Mouse (Mus musculus) embryonic facial prominence, embryonic 11.5 days (tissue): ENCODE measurements around the gene Slco3a1. TPM values are rescaled to one million over a fixed set of nuclear protein-coding genes. Genes with fewer than 3 reads are reported as not detected.
A peak's percentile ranks its signal among the peaks of the same experiment; 100 is the strongest.

ENCODE experiments used
- ATAC-seq: fragments of 200-750 bp; cut with Nextera tagmentation; replicated peaks from 2 replicates; pipeline ENCODE4 v1.8.0; 2017; ENCODE audit warnings: low read depth; ENCODE audit not compliant: insufficient number of reproducible peaks, low FRiP score, low TSS enrichment
- DNase-seq: peaks from one replicate; pipeline ENCODE4 v3.0.0-alpha.2; 2015; ENCODE audit warnings: low spot score
- H3K27ac ChIP-seq: fragments of 300-500 bp; sonication (generic); replicated peaks from 2 replicates; pipeline ENCODE4 v1.5.1; 2014; ENCODE audit warnings: mild to moderate bottlenecking, low read depth, low read length, control low read depth
- H3K27me3 ChIP-seq: fragments of 300-500 bp; sonication (generic); 2 replicates; pipeline ENCODE4 v1.6.1; 2014; ENCODE audit warnings: mild to moderate bottlenecking, low read length, moderate library complexity, mixed read lengths; ENCODE audit not compliant: control insufficient read depth, insufficient read depth
- H3K36me3 ChIP-seq: fragments of 300-500 bp; sonication (generic); replicated peaks from 2 replicates; pipeline ENCODE4 v1.6.1; 2014; ENCODE audit warnings: low read depth, mild to moderate bottlenecking, low read length, moderate library complexity, mixed read lengths; ENCODE audit not compliant: control insufficient read depth, insufficient read depth
- H3K4me1 ChIP-seq: fragments of 300-500 bp; sonication (generic); 2 replicates; pipeline ENCODE4 v1.6.1; 2014; ENCODE audit warnings: low read length, mixed read lengths; ENCODE audit not compliant: control insufficient read depth, insufficient read depth
- H3K4me2 ChIP-seq: fragments of 300-500 bp; sonication (generic); 2 replicates; pipeline ENCODE4 v1.6.1; 2014; ENCODE audit warnings: low read depth, mild to moderate bottlenecking, control low read depth, low read length, moderate library complexity
- H3K4me3 ChIP-seq: fragments of 300-500 bp; sonication (generic); 2 replicates; pipeline ENCODE4 v1.5.1; 2014; ENCODE audit warnings: low read depth, low read length, control low read depth
- H3K9ac ChIP-seq: fragments of 300-500 bp; sonication (generic); replicated peaks from 2 replicates; pipeline ENCODE4 v1.6.1; 2014; ENCODE audit warnings: mild to moderate bottlenecking, control low read depth, low read length
- H3K9me3 ChIP-seq: fragments of 300-500 bp; sonication (generic); replicated peaks from 2 replicates; pipeline ENCODE4 v1.6.1; 2016; ENCODE audit warnings: mild to moderate bottlenecking, low read length, inconsistent platforms, mixed read lengths; ENCODE audit not compliant: control insufficient read depth
- WGBS: fragments of 180-500 bp; shearing (Covaris S2); extraction: QIAGEN DNeasy Blood & Tissue Kit; methylation state at CpG from one replicate; pipeline ENCODE4 v1.1.7; 2014; 5-methylcytosine and 5-hydroxymethylcytosine counted together
- polyA plus RNA-seq: library from polyadenylated mRNA; unstranded; fragments of >200 nt; fragmentation: Nextera tagmentation; extraction: Ambion mirVana; gene quantifications from 2 replicates; pipeline ENCODE4 v1.2.1, GENCODE M21; 2014

Gene Slco3a1
- polyA plus RNA-seq, 1 experiment from 2014 or later, result 6.6 TPM

- ATAC-seq (peak; percentile 45; the same call in 1 of the 2 replicates), DNase-seq (peak; percentile 25)
- no peaks in the 10 kb centered on the region for H3K4me1 ChIP-seq
- H3K27ac ChIP-seq, result no peak overlapping the region
- no peaks in the 10 kb centered on the region for H3K36me3 ChIP-seq
- no peaks in the 10 kb centered on the region for H3K9me3 ChIP-seq
- H3K4me3 ChIP-seq, result no peak overlapping the region
- WGBS, result 44% methylated on average over 4 of the region's 4 CpGs
- no peak overlapping the region for H3K4me2 ChIP-seq
- no peaks in the 10 kb centered on the region for H3K27me3 ChIP-seq
- no peak overlapping the region for H3K9ac ChIP-seq
Observed at GRCm38 (mm10) chr7:74341149-74341805, 213.3 kb downstream of the Slco3a1 start.

- Histone ChIP-seq H3K4me3 (no peak overlapping the region), H3K27me3 (no peaks in the 10 kb centered on the region), H3K9ac (no peak overlapping the region), H3K4me1 (no peaks in the 10 kb centered on the region), H3K27ac (no peak overlapping the region), H3K9me3 (no peaks in the 10 kb centered on the region), H3K4me2 (no peak overlapping the region), H3K36me3 (no peaks in the 10 kb centered on the region)
- 86% methylated on average over 8 of the region's 8 CpGs for WGBS
- no peak for DNase-seq
- ATAC-seq, result no peak
Observed at GRCm38 (mm10) chr7:74340419-74340954, 214.1 kb downstream of the Slco3a1 start.

GRCm38 (mm10) chr7:74337677-74338420 lies 216.7 kb downstream of the Slco3a1 start:
- WGBS, result 83% methylated on average over 6 of the region's 6 CpGs
- Histone ChIP-seq H3K36me3 (no peaks in the 10 kb centered on the region), H3K9ac (no peak overlapping the region), H3K4me1 (no peaks in the 10 kb centered on the region), H3K27ac (no peak overlapping the region), H3K9me3 (no peaks in the 10 kb centered on the region), H3K4me2 (no peak overlapping the region), H3K27me3 (no peaks in the 10 kb centered on the region), H3K4me3 (no peak overlapping the region)
- no peak for DNase-seq
- ATAC-seq, result no peak

- Histone ChIP-seq H3K27ac (no peak overlapping the region), H3K9me3 (no peaks in the 10 kb centered on the region), H3K4me1 (no peaks in the 10 kb centered on the region), H3K9ac (no peak overlapping the region), H3K4me3 (no peak overlapping the region), H3K4me2 (no peak overlapping the region), H3K36me3 (no peaks in the 10 kb centered on the region), H3K27me3 (no peaks in the 10 kb centered on the region)
- 85% methylated on average over 3 of the region's 3 CpGs for WGBS
- no peak for DNase-seq
- no peak for ATAC-seq
Observed at GRCm38 (mm10) chr7:74332323-74332722, 222.3 kb downstream of the Slco3a1 start.

- no peaks in the 10 kb centered on the region for H3K36me3 ChIP-seq
- no peak overlapping the region for H3K27ac ChIP-seq
- H3K4me1 ChIP-seq, result no peaks in the 10 kb centered on the region
- H3K4me3 ChIP-seq, result no peak overlapping the region
- H3K27me3 ChIP-seq, result no peaks in the 10 kb centered on the region
- H3K4me2 ChIP-seq, result no peak overlapping the region
- H3K9ac ChIP-seq, result no peak overlapping the region
- WGBS, result 56% methylated on average over 7 of the region's 7 CpGs
- DNase-seq, result peak; percentile 69
- ATAC-seq, result 0 out of 2 replicates have a peak, but pooled peaks have one; percentile 59
- no peaks in the 10 kb centered on the region for H3K9me3 ChIP-seq
Observed at GRCm38 (mm10) chr7:74330858-74331726, 223.5 kb downstream of the Slco3a1 start.

- H3K9me3 ChIP-seq, result no peaks in the 10 kb centered on the region
- 0 out of 2 replicates have a peak, but pooled peaks have one; percentile 29 for ATAC-seq
- no peaks in the 10 kb centered on the region for H3K36me3 ChIP-seq
- H3K4me2 ChIP-seq, result no peak overlapping the region
- no peaks in the 10 kb centered on the region for H3K27me3 ChIP-seq
- no peak overlapping the region for H3K9ac ChIP-seq
- H3K4me3 ChIP-seq, result no peak overlapping the region
- 67% methylated on average over 7 of the region's 7 CpGs for WGBS
- DNase-seq, result peak; percentile 10
- no peak overlapping the region for H3K27ac ChIP-seq
- no peaks in the 10 kb centered on the region for H3K4me1 ChIP-seq
Observed at GRCm38 (mm10) chr7:74330117-74330857, 224.3 kb downstream of the Slco3a1 start.

- ATAC-seq (no peak), DNase-seq (no peak)
- H3K27me3 ChIP-seq, result no peaks in the 10 kb centered on the region
- no peak overlapping the region for H3K4me2 ChIP-seq
- H3K27ac ChIP-seq, result no peak overlapping the region
- no peaks in the 10 kb centered on the region for H3K4me1 ChIP-seq
- no peaks in the 10 kb centered on the region for H3K36me3 ChIP-seq
- WGBS, result 84% methylated on average over 1 of the region's 1 CpGs
- H3K4me3 ChIP-seq, result no peak overlapping the region
- no peaks in the 10 kb centered on the region for H3K9me3 ChIP-seq
- no peak overlapping the region for H3K9ac ChIP-seq
Observed at GRCm38 (mm10) chr7:74329004-74329403, 225.6 kb downstream of the Slco3a1 start.
